Mouse (Mus musculus) MN1 (cell line): ENCODE measurements around the gene Npas1.

Experiments used
- DNase-seq: peaks from one replicate; pipeline ENCODE4 v3.0.0-alpha.2; 2016; ENCODE audit warnings: low spot score

Npas1 gene

GRCm38 (mm10) chr7:16477628-16478027, at the start of gene Npas1:
Gene Npas1 (minus strand): TSS chr7:16477728.
- no peak for DNase-seq

- DNase-seq: no peak
Measured at GRCm38 (mm10) chr7:16525995-16526394, 48.5 kb upstream of the Npas1 start.

GRCm38 (mm10) chr7:16525448-16525847, 47.9 kb upstream of the Npas1 start:
- no peak for DNase-seq

DNA sequence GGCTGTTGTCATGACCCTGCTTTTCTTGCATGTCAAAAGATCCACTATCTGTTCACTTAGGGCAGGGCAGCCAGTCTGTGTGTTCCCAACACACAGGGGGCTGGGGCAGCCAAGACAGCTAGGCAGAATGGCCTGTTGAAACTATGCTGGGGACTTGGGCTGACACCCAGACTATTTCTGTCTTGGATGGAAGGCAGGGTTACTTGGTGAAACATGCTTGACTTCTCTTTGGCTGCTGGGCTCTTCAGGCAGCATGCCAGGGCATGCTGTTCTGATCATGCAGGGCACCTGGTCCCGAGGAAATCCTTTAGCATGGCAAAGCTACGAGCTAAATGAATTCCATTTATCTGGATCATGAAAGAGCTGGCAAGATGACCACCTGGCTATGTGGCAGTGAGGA, 46.8 kb upstream of the Npas1 start:
- DNase-seq: no peak

DNA sequence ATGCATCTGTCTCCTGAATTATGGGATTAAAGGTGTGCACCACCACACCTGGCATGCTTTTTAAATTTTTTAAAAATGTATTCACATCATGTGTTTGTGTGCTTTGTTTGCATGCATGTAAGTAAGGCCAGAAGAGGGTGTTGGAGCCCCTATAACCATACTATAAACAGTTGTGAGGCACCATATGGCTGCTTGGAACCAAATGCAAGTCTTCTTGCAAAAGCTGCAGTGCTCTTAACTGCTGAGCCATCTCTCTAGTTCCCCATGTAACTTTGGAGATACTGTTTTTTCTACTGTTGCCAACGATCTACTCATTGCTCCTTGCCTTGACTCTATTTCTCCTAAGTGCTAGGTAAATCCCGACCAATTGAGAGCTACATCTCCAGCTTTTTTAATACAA, 41.8 kb upstream of the Npas1 start:
- DNase-seq: no peak

GRCm38 (mm10) chr7:16517198-16517597, 39.7 kb upstream of the Npas1 start:
- no peak for DNase-seq

DNA sequence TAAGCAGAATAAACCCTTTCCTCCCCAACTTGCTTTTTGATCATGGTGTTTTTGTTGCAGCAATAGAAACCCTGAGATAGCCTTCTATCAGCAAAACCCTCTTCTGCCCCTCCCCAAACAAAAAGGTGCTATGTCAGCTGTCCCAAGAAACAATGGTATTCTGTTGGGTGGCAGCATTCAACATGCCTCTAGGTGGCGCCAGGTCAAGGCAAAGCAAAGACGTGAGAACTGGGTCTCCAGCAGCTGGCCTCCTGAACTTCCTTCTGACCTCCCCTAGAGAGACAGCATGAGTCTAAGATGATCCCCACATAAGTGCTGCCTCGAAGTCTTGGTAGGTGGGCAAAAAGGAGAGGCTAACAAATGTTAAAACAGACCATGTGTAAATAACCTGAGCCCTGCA, 29.8 kb upstream of the Npas1 start:
- peak; percentile 23 for DNase-seq

DNA sequence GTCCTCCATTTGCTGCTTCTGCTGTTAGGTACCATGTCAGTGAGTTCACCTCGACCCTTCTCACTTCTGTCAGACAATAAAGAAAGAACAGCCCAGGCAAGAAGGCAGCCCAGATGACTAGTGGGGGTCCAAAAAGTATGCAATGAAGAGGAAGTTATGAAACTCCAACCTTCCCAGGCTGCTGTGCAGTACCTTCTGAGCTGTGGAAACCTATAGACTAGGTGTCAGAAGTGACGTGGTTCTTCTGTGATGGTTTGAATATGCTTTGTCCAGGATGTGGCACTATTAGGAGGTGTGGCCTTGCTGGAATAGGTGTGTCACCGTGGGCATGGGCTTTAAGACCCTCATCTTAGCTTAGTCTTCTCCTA, 27.7 kb upstream of the Npas1 start:
- DNase-seq: no peak

GRCm38 (mm10) chr7:16504573-16505225, 27.2 kb upstream of the Npas1 start:
- no peak for DNase-seq

DNA sequence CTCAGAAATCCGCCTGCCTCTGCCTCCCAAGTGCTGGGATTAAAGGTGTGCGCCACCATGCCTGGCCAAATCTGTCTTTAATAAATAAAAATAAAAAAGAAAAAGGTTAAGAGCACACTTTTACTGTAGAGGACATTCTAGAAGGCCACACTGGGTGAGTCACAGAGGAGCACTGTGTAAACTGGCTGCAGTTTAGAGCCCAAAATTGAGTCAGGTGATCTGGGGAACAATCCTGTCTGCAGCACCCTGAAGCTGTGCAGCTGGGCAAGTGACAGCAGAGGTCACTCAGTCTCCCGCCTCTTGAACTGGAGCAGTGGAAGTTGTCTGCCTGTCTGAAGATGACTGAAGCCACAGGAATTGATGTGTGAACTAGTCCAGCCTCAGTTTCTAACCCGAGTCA, 24.0 kb upstream of the Npas1 start:
- DNase-seq: no peak

GRCm38 (mm10) chr7:16499671-16500104, 22.2 kb upstream of the Npas1 start:
- no peak for DNase-seq

- DNase-seq: no peak
Measured at GRCm38 (mm10) chr7:16496260-16496659, 18.7 kb upstream of the Npas1 start.

DNA sequence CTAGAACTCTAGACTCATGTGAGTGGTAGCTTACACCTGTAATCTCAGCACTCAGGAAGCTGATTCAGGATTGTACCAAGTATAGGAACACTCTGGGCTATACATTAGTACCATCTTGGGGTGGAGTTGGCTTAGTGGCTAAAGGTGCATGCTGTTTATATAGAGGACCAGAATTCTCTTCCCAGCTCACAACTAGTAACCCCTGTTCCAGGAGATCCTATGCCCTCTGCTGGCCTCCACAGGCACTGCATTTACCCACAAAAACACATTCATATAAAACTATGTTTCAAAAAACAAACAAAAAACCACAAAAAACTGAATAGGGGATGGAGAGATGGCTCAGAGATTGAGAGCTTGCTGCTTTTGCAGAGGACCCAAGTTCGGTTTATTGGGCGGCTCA, 15.8 kb upstream of the Npas1 start:
- peak; percentile 28 for DNase-seq

DNA sequence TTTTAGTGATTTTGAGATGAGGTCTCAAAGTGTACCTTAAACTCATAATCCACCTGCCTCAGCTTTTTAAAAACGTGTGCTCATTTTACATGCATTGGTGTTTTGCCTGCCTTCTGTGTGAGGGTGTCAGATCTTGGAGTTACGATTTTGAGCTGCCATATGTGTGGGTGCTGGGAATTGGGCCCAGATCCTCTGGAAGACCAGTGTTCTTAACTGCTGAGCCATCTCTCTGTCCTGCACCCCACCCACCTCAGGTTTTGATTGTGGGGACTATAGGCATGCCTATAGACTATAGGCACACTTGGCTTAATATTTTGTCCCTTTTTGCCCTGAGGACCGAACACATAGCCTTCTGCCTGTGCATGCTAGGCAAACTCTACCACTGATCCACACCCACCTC, 14.7 kb upstream of the Npas1 start:
- DNase-seq: no peak

GRCm38 (mm10) chr7:16491759-16492158, 14.2 kb upstream of the Npas1 start:
- DNase-seq: peak; percentile 53

DNA sequence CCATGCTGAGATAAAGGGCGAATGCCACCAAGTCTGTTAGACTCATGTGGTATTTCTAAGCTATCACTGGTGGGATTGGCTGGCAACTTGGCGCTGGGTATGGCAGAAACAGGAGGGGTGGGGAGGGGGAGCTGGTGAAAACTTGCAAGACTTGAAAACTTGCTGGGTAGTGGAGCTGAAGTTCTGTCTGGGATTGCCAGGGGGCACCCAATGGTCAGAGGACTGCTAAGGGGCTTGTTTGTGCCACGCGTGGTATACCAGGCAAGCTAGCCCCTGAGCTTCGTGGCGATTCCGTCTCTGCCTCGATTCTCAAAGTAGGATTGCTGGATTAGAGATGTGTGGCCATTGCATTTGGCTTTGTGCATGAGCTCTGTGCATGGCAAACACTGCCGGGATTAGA, 12.4 kb upstream of the Npas1 start:
- no peak for DNase-seq

- DNase-seq: no peak
Measured at GRCm38 (mm10) chr7:16488816-16489215, 11.3 kb upstream of the Npas1 start.

DNA sequence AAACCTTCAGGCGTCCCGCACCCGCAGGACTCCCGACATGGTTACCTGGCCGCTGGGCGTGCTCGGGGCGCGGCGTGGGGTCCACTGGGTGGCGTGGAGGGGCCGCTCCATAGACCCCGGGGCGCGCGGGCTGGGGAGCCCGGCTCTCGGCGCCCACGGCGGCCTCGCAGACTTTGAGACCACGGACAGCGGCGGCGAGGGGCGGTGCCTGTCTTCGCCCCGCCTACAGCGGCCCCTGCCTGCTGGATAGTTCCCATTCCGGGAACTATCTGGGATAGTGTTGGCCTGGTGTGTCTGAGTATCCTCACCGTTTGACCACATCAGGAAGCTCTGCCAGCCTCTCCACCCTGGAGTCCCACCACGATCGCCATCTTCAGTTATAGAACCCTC, 933 bp downstream of the Npas1 start:
- DNase-seq: no peak

GRCm38 (mm10) chr7:16475764-16476599, 1.5 kb downstream of the Npas1 start:
- DNase-seq: no peak

GRCm38 (mm10) chr7:16475321-16475720, 2.2 kb downstream of the Npas1 start:
- no peak for DNase-seq

DNA sequence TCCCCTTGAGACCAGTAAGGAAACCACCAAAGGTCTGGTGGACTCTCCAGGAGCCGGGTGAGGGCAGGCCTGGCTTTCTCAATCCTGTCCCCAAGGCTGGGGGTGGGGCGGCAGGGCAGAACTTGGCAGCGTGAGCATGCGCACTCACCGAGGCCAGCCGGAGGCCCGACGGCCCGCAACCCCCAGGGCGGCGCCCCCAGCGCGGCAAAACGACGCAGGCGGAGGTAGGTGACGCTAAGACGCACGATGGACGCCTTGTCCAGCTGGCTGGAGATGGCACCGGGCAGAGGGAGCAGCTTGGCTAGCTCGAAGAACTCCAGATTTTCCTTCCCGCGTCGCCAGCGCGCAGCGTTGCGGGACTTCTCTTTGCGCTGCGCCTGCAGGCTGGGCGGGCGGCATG, 3.1 kb downstream of the Npas1 start:
- DNase-seq: no peak

DNA sequence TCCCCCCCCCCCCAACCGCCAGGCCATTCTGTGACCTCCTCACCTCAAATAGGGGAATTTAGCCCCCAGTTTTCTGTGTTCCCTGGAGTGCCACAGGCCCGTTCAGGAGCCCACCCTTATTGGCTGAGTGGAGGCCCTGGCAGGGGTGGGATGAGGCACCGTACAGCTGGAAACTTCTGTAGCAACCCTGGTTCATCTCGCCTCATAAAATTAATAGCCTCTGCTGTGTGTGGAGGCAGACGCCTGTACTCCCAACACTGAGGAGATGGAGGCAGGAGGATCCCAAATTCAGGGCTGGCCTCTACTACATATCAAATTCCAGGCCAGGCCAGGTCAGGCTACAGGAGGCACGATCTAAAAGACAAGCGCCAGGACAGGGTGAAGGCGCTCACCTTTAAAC, 3.7 kb downstream of the Npas1 start:
- DNase-seq: no peak

- DNase-seq: peak; percentile 16
Measured at GRCm38 (mm10) chr7:16472116-16472709, 5.3 kb downstream of the Npas1 start.
